Mouse (Mus musculus) spleen, adult 12 weeks (tissue): ENCODE measurements around the gene Gm8947.

Experiments
- DNase-seq: peaks from one replicate; pipeline ENCODE4 v3.0.0; 2022; ENCODE audit warnings: low spot score

The Gm8947 gene

GRCm38 (mm10) chr1:151224536-151224935 lies 32.4 kb downstream of the Gm8947 start:
- no peak for DNase-seq

- DNase-seq = no peak
Measured at GRCm38 (mm10) chr1:151227506-151227905, 35.3 kb downstream of the Gm8947 start.

DNA sequence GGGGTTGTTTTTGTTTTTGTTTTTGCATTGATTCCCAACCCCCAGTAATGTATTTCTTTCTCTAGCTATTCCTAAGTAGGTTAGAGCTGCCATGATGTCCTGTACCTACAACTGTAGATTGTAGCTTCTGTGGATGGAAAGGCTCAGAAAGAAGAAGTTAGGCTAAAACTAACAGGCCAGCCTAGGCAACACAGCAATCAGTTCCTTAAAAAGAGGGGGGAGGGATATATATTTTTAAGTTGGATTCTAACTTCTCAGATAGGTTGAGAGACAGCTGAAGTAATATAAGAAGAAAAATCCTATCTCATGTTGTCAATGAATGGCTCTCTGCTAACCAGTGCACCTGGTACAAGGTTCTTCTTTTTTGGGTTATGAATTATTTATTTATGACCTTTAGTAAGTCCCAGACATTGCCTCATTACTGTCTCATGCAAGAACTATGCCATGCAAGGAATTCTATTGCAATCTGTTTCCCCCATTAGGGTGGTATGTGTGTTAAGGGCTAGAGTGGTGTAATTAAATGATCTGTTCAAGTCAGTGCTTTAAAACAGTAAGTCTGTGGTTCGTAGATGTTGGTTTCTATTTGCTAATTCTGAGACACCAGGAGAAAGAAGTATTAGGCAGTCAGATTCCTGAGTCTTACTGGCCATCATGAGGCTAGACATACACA lies 36.3 kb downstream of the Gm8947 start:
- DNase-seq = no peak

DNA sequence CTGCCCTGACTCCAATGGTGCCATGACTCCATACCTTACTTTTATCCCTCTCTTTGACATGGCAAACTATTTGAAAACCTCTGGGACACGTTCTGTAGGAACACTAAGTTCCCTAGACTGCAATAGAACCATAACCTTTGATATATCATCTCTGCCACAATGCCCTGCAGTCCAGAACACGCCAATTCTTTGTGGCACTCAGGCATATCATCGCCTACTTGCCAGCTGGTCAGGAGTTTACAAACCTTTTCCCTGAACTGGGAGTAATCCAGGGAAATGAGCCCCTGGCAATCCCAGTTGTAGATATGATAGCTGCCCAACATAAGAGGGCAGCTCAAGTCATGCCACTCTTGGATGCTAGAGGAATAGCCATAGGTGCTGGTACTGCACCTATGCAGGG lies 40.2 kb downstream of the Gm8947 start:
- DNase-seq = no peak

DNA sequence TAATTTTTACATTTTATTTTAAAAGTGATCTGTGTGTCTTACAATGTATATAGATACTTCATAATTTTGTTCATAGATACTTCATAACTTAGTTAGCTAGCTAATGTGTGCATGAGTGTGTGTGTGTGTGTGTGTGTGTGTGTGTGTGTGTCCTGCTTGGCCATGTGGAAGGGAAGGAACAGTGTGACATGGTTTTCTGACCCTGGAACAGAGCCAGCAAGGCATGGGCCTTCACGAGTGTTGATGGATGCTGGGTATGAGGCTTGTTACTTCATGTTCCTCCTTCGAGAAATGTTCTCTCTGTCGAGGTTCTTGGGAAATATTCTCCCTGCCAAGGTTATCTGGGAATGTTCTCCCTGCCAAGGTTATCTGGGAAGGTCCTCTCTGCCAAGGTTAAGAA lies 41.6 kb downstream of the Gm8947 start:
- DNase-seq = no peak

- DNase-seq = no peak
Measured at GRCm38 (mm10) chr1:151235574-151235973, 43.4 kb downstream of the Gm8947 start.

DNA sequence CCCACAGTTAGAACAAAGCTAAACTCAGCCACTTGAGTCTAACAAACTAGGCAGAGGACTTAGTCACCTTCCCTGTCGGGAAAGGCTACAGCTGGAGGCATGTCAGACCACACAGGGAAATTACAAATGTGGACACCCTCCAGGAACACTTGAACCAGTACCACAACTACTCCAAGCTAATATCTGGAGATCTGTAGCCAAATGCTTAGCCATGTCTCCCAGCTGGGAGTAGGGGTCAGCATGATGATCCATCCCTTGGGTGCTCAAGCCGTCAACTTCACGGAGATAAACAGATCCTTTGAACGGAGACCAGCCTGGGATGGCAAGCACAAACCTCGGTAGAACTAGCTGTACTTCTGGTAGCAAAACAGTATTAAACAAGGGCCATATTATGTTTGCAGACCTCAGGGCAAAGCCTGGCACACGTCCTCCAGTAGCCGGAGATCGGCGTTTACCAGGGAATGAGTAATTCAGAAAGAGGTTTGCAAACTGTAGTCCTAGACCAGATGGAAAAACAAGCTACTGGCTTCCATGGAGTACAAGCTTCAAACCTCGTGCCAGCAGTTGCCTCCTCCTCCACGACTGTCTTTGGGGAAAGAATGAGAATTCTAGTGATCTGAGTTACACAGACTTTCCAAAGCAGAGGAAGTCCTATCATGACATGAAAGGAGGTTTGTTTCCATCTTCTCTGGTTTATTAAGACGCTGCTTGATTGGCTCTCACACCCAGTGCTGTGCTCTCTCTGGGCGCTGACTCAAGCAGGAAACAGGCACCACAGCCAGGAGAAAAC lies 44.2 kb downstream of the Gm8947 start:
- DNase-seq = no peak

DNA sequence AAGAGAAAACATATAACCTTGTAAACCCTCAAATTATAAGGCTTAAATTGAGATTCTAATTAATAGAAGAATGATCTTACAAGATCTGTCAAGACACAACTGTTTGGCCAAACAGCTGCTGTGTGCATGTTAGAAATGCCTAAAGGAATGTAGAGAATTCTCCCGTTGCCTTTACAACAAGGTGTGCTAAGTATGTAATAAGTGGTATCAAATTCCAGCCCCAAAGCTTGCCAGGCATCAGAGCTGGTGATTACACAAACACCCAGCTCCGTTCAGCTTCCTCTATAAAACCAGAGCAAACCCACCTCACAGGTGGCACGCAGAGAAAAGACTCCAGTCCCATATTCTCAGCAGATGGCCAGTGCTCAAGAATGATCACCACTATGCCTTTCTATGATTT lies 45.6 kb downstream of the Gm8947 start:
- no peak for DNase-seq

DNA sequence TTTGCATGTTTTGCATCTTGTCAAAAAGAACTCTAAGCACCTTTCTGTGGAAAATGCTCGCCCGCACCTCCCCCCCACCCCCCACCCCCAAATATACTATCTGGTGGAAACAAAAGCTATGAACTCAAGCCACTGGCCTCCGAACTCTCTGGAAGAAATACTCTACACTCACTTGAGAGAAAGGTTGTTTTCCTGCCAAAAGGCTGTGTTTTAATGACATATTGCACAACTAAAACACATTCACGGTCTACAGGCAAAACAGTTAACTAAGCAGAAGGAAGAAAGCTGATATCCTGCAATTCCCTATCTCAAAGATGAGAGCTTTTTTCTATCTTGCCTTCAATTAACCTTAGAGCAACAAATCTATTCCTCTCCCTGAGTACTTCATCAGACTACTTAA lies 51.2 kb downstream of the Gm8947 start:
- DNase-seq = no peak
